Mouse (Mus musculus) E14TG2a.4 (cell line): ENCODE measurements around the gene Hs2st1.

Experiments used
- CTCF ChIP-seq: conservative IDR thresholded peaks from 2 replicates; pipeline ENCODE4 v1.5.1; 2014; ENCODE audit warnings: low read length
- NANOG ChIP-seq: IDR thresholded peaks from 2 replicates; pipeline ENCODE4 v1.6.1; 2014; ENCODE audit warnings: borderline replicate concordance, low read length, mixed read lengths
- POU5F1 ChIP-seq: IDR thresholded peaks from 2 replicates; pipeline ENCODE4 v1.6.1; 2014; ENCODE audit warnings: low read length, borderline replicate concordance

DNA sequence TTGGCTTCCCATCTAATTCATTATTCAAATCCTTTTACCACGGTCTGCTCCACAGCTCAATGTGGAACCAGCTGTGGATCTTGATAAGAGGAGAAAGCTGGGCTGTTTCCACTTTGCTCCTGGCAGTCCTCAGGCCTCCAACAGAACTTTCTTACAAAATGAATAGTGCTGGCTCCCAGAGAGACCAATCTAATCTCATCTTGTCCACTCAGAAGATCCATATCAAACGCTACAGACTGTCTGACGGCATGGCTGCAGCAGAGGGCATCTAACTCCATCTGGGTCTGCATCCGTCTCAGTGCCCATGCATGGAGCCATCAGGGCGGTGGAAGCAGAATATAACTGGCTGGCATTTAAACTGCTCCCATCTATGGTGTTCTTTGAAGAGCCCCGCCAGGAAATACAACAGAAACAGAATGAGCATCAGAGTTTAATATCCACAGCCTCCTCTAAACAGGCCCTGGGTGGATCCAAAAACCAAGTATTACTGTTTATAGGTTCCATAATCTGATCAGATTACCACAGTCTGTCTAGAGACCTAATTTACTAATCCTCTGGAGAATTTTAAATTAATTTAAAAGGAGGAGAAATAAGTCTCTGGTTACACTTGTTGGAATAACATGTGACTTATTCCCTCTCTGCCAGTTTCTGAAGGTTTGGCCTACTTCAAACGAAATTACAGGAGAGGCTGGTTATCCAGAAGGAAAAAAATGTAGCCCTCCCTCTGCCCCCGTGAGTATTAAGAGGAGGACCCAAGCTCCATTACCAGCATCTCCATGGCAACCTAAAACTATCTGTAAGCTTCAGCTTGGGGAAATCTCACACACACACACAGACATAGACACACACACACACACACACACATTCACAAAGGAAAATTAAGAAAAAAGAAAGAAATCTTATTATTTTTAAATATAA is 141.2 kb downstream of the Hs2st1 start:
- TF ChIP-seq CTCF = no peak
- no peak for TF ChIP-seq POU5F1
- no peak for TF ChIP-seq NANOG
